ENCODE assay signal across 22 mouse cellular contexts in the genomic region with DNA sequence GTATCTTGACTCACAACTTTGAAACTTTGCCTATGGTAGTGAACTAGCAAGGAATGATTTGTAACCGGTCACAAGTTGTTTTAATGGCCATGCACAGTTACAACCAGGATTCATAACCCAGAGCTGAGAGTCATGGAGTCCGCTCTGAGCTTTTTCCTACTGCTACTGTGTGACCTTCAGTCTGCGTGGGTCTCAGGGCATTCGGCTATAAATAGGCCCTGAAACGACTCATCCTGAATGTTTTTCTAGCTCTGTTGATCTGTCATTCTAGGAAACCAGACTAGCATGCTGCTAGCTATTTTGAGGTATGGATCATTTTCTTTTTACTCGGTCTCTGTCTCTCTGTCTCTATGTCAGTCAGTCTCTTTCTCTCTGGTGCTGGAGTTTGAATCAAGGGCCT. TPM values are rescaled to one million over a fixed set of nuclear protein-coding genes. Genes with fewer than 3 reads are reported as not detected.
DNase-seq lines count a peak whose midpoint lies in the region; ATAC-seq lines count a peak whose summit lies in the region.
"Had no signal": no experiment of that assay in that cellular context is flagged by ENCODE, and none has a peak within 500 bp of the region (broad histone marks: within the 10 kb centered on the region; RNA-seq: fewer than 3 reads in every experiment).

No protein-coding gene starts in this region.

- 42% methylated on average over 6 of the region's 6 CpGs for WGBS in heart, embryonic 10.5 days
- WGBS in heart, embryonic 14.5 days = 32% methylated on average over 6 of the region's 6 CpGs

- peaks cover 39% of the 10 kb centered on the region for H3K4me1 ChIP-seq in heart, embryonic 10.5 days
- peaks cover 23 to 37% of the 10 kb centered on the region in 2 experiments for H3K4me1 ChIP-seq in heart, embryonic 14.5 days (ENCODE audit: control insufficient read depth in 2 of 2, insufficient read depth in 2 of 2, low read length in 2 of 2)
- H3K4me1 ChIP-seq: forebrain, embryonic 13.5 days; hindbrain, embryonic 15.5 days had no signal

- peaks cover 6% of the 10 kb centered on the region; the same call in 1 of the 2 replicates for H3K36me3 ChIP-seq in heart, embryonic 10.5 days
- 0 out of 2 replicates have a peak, but pooled peaks cover 2% of the 10 kb centered on the region for H3K36me3 ChIP-seq in heart, embryonic 14.5 days (ENCODE audit: control insufficient read depth, insufficient read depth, low read length)
- H3K36me3 ChIP-seq: embryonic facial prominence, embryonic 10.5 days; hindbrain, embryonic 15.5 days; kidney, embryonic 15.5 days had no signal

- no peaks in the 10 kb centered on the region for H3K27me3 ChIP-seq in heart, embryonic 10.5 days (ENCODE audit: insufficient read depth, poor library complexity, severe bottlenecking)
- no peaks in the 10 kb centered on the region for H3K27me3 ChIP-seq in heart, embryonic 14.5 days (ENCODE audit: control insufficient read depth, insufficient read depth, low read length)
- H3K27me3 ChIP-seq: forebrain, embryonic 13.5 days; hindbrain, embryonic 15.5 days; kidney, embryonic 15.5 days; Patski had no signal

- no peak overlapping the region for H3K9ac ChIP-seq in heart, embryonic 14.5 days (ENCODE audit: low read length)
- H3K9ac ChIP-seq: forebrain, embryonic 13.5 days; forebrain, postnatal 0 days; hindbrain, embryonic 15.5 days; kidney, embryonic 15.5 days had no signal

- peak overlapping the region; percentile 72 for H3K27ac ChIP-seq in heart, embryonic 10.5 days
- H3K27ac ChIP-seq in heart, embryonic 14.5 days (replicated peaks in 1 of 2; ENCODE audit: control insufficient read depth in 1 of 2, insufficient read depth in 1 of 2, low read depth in 2 of 2, low read length in 2 of 2) = peak overlapping the region; percentile 48 to 62
- H3K27ac ChIP-seq: embryonic facial prominence, embryonic 10.5 days; forebrain, embryonic 13.5 days; hindbrain, embryonic 15.5 days; kidney, embryonic 15.5 days had no signal

- intact Hi-C loops in left cerebral cortex, postnatal 10 days (cut with DNase I) = no loop called here

- no peak for ATAC-seq in heart, embryonic 14.5 days (ENCODE audit: insufficient number of reproducible peaks, insufficient read depth, low FRiP score, low read depth)
- ATAC-seq: activated CD4-positive, CD25-positive, alpha-beta regulatory T cell, adult 4 months; forebrain, embryonic 13.5 days; forebrain, postnatal 0 days; intestine, embryonic 16.5 days; Patski had no signal

- peak overlapping the region; percentile 8; the same call in 1 of the 2 replicates for H3K4me2 ChIP-seq in heart, embryonic 14.5 days (ENCODE audit: low read length)
- H3K4me2 ChIP-seq: forebrain, embryonic 13.5 days; hindbrain, embryonic 15.5 days; kidney, embryonic 15.5 days had no signal

- peak; percentile 10 for DNase-seq in adrenal gland, adult 2 months
- no peak for DNase-seq in adrenal gland, postnatal 4 days (ENCODE audit: low spot score in 2 of 2)
- no peak for DNase-seq in heart, embryonic 10.5 days (ENCODE audit: low spot score)
- no peak for DNase-seq in heart, adult 8-10 months (ENCODE audit: low spot score)
- no peak for DNase-seq in heart, adult 9 months (ENCODE audit: low spot score in 2 of 2)
- peak; percentile 30 for DNase-seq in NIH3T3 (ENCODE audit: low read depth)
- no peak for DNase-seq in left cerebral cortex, postnatal 10 days (ENCODE audit: extremely low spot score in 1 of 2, low spot score in 2 of 2)
- DNase-seq: adrenal gland, postnatal 25 days; cerebellum, adult 2 months; cerebellum, postnatal 10 days; forebrain, postnatal 0 days; gastrocnemius, postnatal 10 days; kidney, adult 2 months had no signal

- H3K9me3 ChIP-seq in heart, embryonic 10.5 days = peaks cover 6% of the 10 kb centered on the region; the same call in 1 of the 2 replicates
- H3K9me3 ChIP-seq in heart, embryonic 14.5 days (ENCODE audit: control insufficient read depth, low read length) = peaks cover 21% of the 10 kb centered on the region
- H3K9me3 ChIP-seq: hindbrain, embryonic 15.5 days; kidney, embryonic 15.5 days had no signal

- H3K4me3 ChIP-seq in heart, embryonic 10.5 days = no peak overlapping the region
- no peak overlapping the region for H3K4me3 ChIP-seq in heart, embryonic 14.5 days (ENCODE audit: control insufficient read depth in 1 of 2, insufficient read depth in 1 of 2, low read depth in 1 of 2, low read length in 2 of 2)
- H3K4me3 ChIP-seq: embryonic facial prominence, embryonic 10.5 days; forebrain, embryonic 13.5 days; hindbrain, embryonic 15.5 days; kidney, embryonic 15.5 days had no signal

RNA-seq across cellular contexts. Expression of a gene that starts 20.3 kb away (rescaled TPM):
- 1 to 10 TPM; 2.8 to 5.3 TPM for total RNA-seq in adrenal gland, adult 2 months (2021)
- 2.2 and 3.1 TPM in 2 replicates for polyA plus RNA-seq in adrenal gland, adult 2 months (2012; rRNA removed)
- total RNA-seq in adrenal gland, postnatal 4 days (2021) = 1 to 10 TPM; 3.4 to 6.7 TPM
- polyA plus RNA-seq in heart, embryonic 10.5 days (2016; fragmentation: Nextera tagmentation; extraction: Ambion mirVana) = 0.98 and 1.6 TPM in 2 replicates
- total RNA-seq in heart, adult 8-10 months (2022) = 10 to 100 TPM; 21.8 to 26.8 (median 26.2) TPM
- polyA plus RNA-seq in heart, embryonic 14.5 days (2014; fragmentation: Nextera tagmentation; extraction: Ambion mirVana) = 2.3 and 2.6 TPM in 2 replicates
- total RNA-seq in left cerebral cortex, postnatal 10 days (2021) = 10 to 100 TPM; 15.0 to 16.1 TPM
- total RNA-seq: MEL had no signal

RNA-seq across cellular contexts. Expression of a gene that starts 36.8 kb away (rescaled TPM):
- 10 to 100 TPM; 54.3 to 60.7 TPM for total RNA-seq in adrenal gland, adult 2 months (2021)
- polyA plus RNA-seq in adrenal gland, adult 2 months (2012; rRNA removed) = 60.4 and 61.6 TPM in 2 replicates
- total RNA-seq in adrenal gland, postnatal 4 days (2021) = 100 to 1,000 TPM; 122 to 142 TPM
- polyA plus RNA-seq in heart, embryonic 10.5 days (2016; fragmentation: Nextera tagmentation; extraction: Ambion mirVana) = 167 and 249 TPM in 2 replicates
- 10 to 100 TPM; 30.1 to 39.9 (median 31.9) TPM for total RNA-seq in heart, adult 8-10 months (2022)
- 130 and 132 TPM in 2 replicates for polyA plus RNA-seq in heart, embryonic 14.5 days (2014; fragmentation: Nextera tagmentation; extraction: Ambion mirVana)
- 10 to 100 TPM; 56.2 to 56.8 TPM for total RNA-seq in left cerebral cortex, postnatal 10 days (2021)

Comparison
In these comparisons a context has a peak if more than half of its experiments do, and no peak if none do; other contexts are left out.
1. DNase-seq: peak in adrenal gland, adult 2 months (single experiment) and NIH3T3 (single experiment); none in adrenal gland, postnatal 4 days (0 of 2), heart, embryonic 10.5 days (single experiment), heart, adult 8-10 months (single experiment), heart, adult 9 months (0 of 2) and left cerebral cortex, postnatal 10 days (0 of 2).